Mouse (Mus musculus): Measurements from ENCODE around the gene 4933411K16Rik.

The 4933411K16Rik gene

GRCm38 (mm10) chr19:42035456-42036248 lies 16.4 kb upstream of the 4933411K16Rik start, which contains the start of gene Ankrd2:
TSS of gene Ankrd2 (plus strand) at chr19:42036000.
- peak; percentile 92 for ATAC-seq (ENCODE audit: low TSS enrichment)

- no peak for ATAC-seq (ENCODE audit: low TSS enrichment)
Observed at GRCm38 (mm10) chr19:42036357-42036756, 15.7 kb upstream of the 4933411K16Rik start.

GRCm38 (mm10) chr19:42037167-42037702 lies 14.8 kb upstream of the 4933411K16Rik start:
- ATAC-seq (ENCODE audit: low TSS enrichment) = no peak

GRCm38 (mm10) chr19:42038310-42038709 lies 13.7 kb upstream of the 4933411K16Rik start:
- no peak for ATAC-seq (ENCODE audit: low TSS enrichment)

- no peak for ATAC-seq (ENCODE audit: low TSS enrichment)
Observed at GRCm38 (mm10) chr19:42043988-42044387, 8.1 kb upstream of the 4933411K16Rik start.

- peak; percentile 62 for ATAC-seq (ENCODE audit: low TSS enrichment)
Observed at GRCm38 (mm10) chr19:42045269-42046102, 6.6 kb upstream of the 4933411K16Rik start, which contains the start of gene Hoga1. TSS of gene Hoga1 (plus strand) at chr19:42045610.

- ATAC-seq (ENCODE audit: low TSS enrichment) = no peak
Observed at GRCm38 (mm10) chr19:42050251-42050650, 1.8 kb upstream of the 4933411K16Rik start.

GRCm38 (mm10) chr19:42051351-42051750 lies 697 bp upstream of the 4933411K16Rik start:
- no peak for ATAC-seq (ENCODE audit: low TSS enrichment)

- ATAC-seq (ENCODE audit: low TSS enrichment) = no peak
Observed at GRCm38 (mm10) chr19:42054255-42054654, 2.2 kb downstream of the 4933411K16Rik start.

GRCm38 (mm10) chr19:42055881-42056280 lies 3.8 kb downstream of the 4933411K16Rik start:
- ATAC-seq (ENCODE audit: low TSS enrichment) = no peak

- ATAC-seq (ENCODE audit: low TSS enrichment) = no peak
Observed at GRCm38 (mm10) chr19:42056719-42057409, 4.8 kb downstream of the 4933411K16Rik start.

GRCm38 (mm10) chr19:42058426-42058825 lies 6.4 kb downstream of the 4933411K16Rik start:
- ATAC-seq (ENCODE audit: low TSS enrichment) = no peak

GRCm38 (mm10) chr19:42061443-42061842 lies 9.4 kb downstream of the 4933411K16Rik start:
- ATAC-seq (ENCODE audit: low TSS enrichment) = no peak

- ATAC-seq (ENCODE audit: low TSS enrichment) = no peak
Observed at GRCm38 (mm10) chr19:42068441-42069240, 16.6 kb downstream of the 4933411K16Rik start.

GRCm38 (mm10) chr19:42069241-42069525 lies 17.1 kb downstream of the 4933411K16Rik start:
- ATAC-seq (ENCODE audit: low TSS enrichment) = peak; percentile 70; the same call in 1 of the 2 replicates

GRCm38 (mm10) chr19:42071221-42071620 lies 19.2 kb downstream of the 4933411K16Rik start:
- peak; percentile 44; the same call in 1 of the 2 replicates for ATAC-seq (ENCODE audit: low TSS enrichment)

- no peak for ATAC-seq (ENCODE audit: low TSS enrichment)
Observed at GRCm38 (mm10) chr19:42071886-42072608, 20.0 kb downstream of the 4933411K16Rik start.

GRCm38 (mm10) chr19:42072802-42073201 lies 20.8 kb downstream of the 4933411K16Rik start:
- no peak for ATAC-seq (ENCODE audit: low TSS enrichment)

- ATAC-seq (ENCODE audit: low TSS enrichment) = no peak
Observed at GRCm38 (mm10) chr19:42075051-42075450, 23.0 kb downstream of the 4933411K16Rik start.

- ATAC-seq (ENCODE audit: low TSS enrichment) = no peak
Observed at GRCm38 (mm10) chr19:42075992-42076391, 23.9 kb downstream of the 4933411K16Rik start.
